Mouse (Mus musculus): ENCODE measurements around the gene Ankrd23. TPM values are rescaled to one million over a fixed set of nuclear protein-coding genes. Genes with fewer than 3 reads are reported as not detected.

Gene Ankrd23
- polyA plus RNA-seq, 1 experiment from 2014 or later, result 19.0 TPM

GRCm38 (mm10) chr1:36539186-36539585 is 2.5 kb upstream of the Ankrd23 start, which contains the start of gene Gm42417:
Gene Gm42417, minus strand, starts transcription at chr1:36539429.
- Histone ChIP-seq H3K36me3 (peaks cover 37% of the 10 kb centered on the region), H3K4me3 (replicated peaks) (no peak within 1 kb of the TSS), H3K27ac (no peak within 1 kb of the TSS), H3K9me3 (no peaks in the 10 kb centered on the region), H3K27me3 (no peaks in the 10 kb centered on the region), H3K4me2 (replicated peaks) (no peak within 1 kb of the TSS), H3K4me1 (replicated peaks) (peaks cover 4% of the 10 kb centered on the region; the same call in 1 of the 2 replicates), H3K9ac (replicated peaks) (peak within 1 kb of the TSS; percentile 10; the same call in 1 of the 2 replicates)
- no peak for ATAC-seq
- 71% methylated on average over 9 of the region's 9 CpGs for WGBS

- Histone ChIP-seq H3K4me1 (replicated peaks) (peaks cover 4% of the 10 kb centered on the region; the same call in 1 of the 2 replicates), H3K4me3 (replicated peaks) (no peak overlapping the region), H3K27me3 (no peaks in the 10 kb centered on the region), H3K9ac (replicated peaks) (no peak overlapping the region), H3K4me2 (replicated peaks) (no peak overlapping the region), H3K36me3 (peaks cover 37% of the 10 kb centered on the region), H3K27ac (no peak overlapping the region), H3K9me3 (no peaks in the 10 kb centered on the region)
- ATAC-seq, result no peak
- WGBS, result 80% methylated on average over 4 of the region's 4 CpGs
These were observed 2.0 kb upstream of the Ankrd23 start for GRCm38 (mm10) chr1:36538727-36539126.

GRCm38 (mm10) chr1:36536397-36536728 is 320 bp downstream of the Ankrd23 start:
- WGBS, result 84% methylated on average over 8 of the region's 8 CpGs
- no peak overlapping the region for H3K27ac ChIP-seq
- H3K4me3 ChIP-seq (replicated peaks), result no peak overlapping the region

GRCm38 (mm10) chr1:36535477-36536396 is 946 bp downstream of the Ankrd23 start:
- Histone ChIP-seq H3K4me2 (replicated peaks) (no peak overlapping the region), H3K9me3 (no peaks in the 10 kb centered on the region), H3K36me3 (peaks cover 20% of the 10 kb centered on the region), H3K27ac (no peak overlapping the region), H3K4me1 (replicated peaks) (0 out of 2 replicates have a peak, but pooled peaks cover 4% of the 10 kb centered on the region), H3K4me3 (replicated peaks) (no peak overlapping the region), H3K27me3 (no peaks in the 10 kb centered on the region), H3K9ac (replicated peaks) (no peak overlapping the region)
- 90% methylated on average over 11 of the region's 11 CpGs for WGBS
- ATAC-seq, result no peak

More at GRCm38 (mm10) chr1:36536397-36536728, 320 bp downstream of the Ankrd23 start:
- Histone ChIP-seq H3K9me3 (no peaks in the 10 kb centered on the region), H3K4me2 (replicated peaks) (no peak overlapping the region), H3K9ac (replicated peaks) (no peak overlapping the region), H3K27me3 (no peaks in the 10 kb centered on the region), H3K4me1 (replicated peaks) (0 out of 2 replicates have a peak, but pooled peaks cover 4% of the 10 kb centered on the region), H3K36me3 (peaks cover 23% of the 10 kb centered on the region)
- ATAC-seq, result no peak

GRCm38 (mm10) chr1:36534595-36535058 is 2.1 kb downstream of the Ankrd23 start:
- ATAC-seq, result no peak
- Histone ChIP-seq H3K36me3 (peaks cover 15% of the 10 kb centered on the region), H3K9me3 (no peaks in the 10 kb centered on the region), H3K4me2 (replicated peaks) (no peak overlapping the region), H3K9ac (replicated peaks) (no peak overlapping the region), H3K4me3 (replicated peaks) (no peak overlapping the region), H3K27me3 (no peaks in the 10 kb centered on the region), H3K4me1 (replicated peaks) (0 out of 2 replicates have a peak, but pooled peaks cover 7% of the 10 kb centered on the region), H3K27ac (no peak overlapping the region)
- WGBS, result 89% methylated on average over 6 of the region's 6 CpGs

GRCm38 (mm10) chr1:36533546-36533945 is 3.1 kb downstream of the Ankrd23 start:
- Histone ChIP-seq H3K27ac (no peak overlapping the region), H3K4me2 (replicated peaks) (no peak overlapping the region), H3K36me3 (peaks cover 8% of the 10 kb centered on the region; the same call in 1 of the 2 replicates), H3K9ac (replicated peaks) (no peak overlapping the region), H3K4me1 (replicated peaks) (peaks cover 8% of the 10 kb centered on the region; the same call in 1 of the 2 replicates), H3K27me3 (no peaks in the 10 kb centered on the region), H3K4me3 (replicated peaks) (no peak overlapping the region), H3K9me3 (no peaks in the 10 kb centered on the region)
- WGBS, result 83% methylated on average over 6 of the region's 6 CpGs
- no peak for ATAC-seq

- H3K27me3 ChIP-seq, result no peaks in the 10 kb centered on the region
- no peak overlapping the region for H3K27ac ChIP-seq
- peaks cover 3% of the 10 kb centered on the region; the same call in 1 of the 2 replicates for H3K36me3 ChIP-seq
- no peak overlapping the region for H3K4me2 ChIP-seq (replicated peaks)
- no peaks in the 10 kb centered on the region for H3K9me3 ChIP-seq
- no peak overlapping the region for H3K9ac ChIP-seq (replicated peaks)
- no peak for ATAC-seq
- peaks cover 17% of the 10 kb centered on the region for H3K4me1 ChIP-seq (replicated peaks)
- WGBS, result 94% methylated on average over 12 of the region's 12 CpGs
- no peak overlapping the region for H3K4me3 ChIP-seq (replicated peaks)
These were observed 5.2 kb downstream of the Ankrd23 start for GRCm38 (mm10) chr1:36531461-36531860.

- 92% methylated on average over 7 of the region's 7 CpGs for WGBS
- Histone ChIP-seq H3K27ac (no peak overlapping the region), H3K36me3 (peaks cover 7% of the 10 kb centered on the region), H3K4me2 (replicated peaks) (no peak overlapping the region), H3K27me3 (no peaks in the 10 kb centered on the region), H3K9me3 (no peaks in the 10 kb centered on the region), H3K9ac (replicated peaks) (no peak overlapping the region), H3K4me1 (replicated peaks) (peaks cover 17% of the 10 kb centered on the region), H3K4me3 (replicated peaks) (no peak overlapping the region)
- ATAC-seq, result no peak
These were observed 5.7 kb downstream of the Ankrd23 start for GRCm38 (mm10) chr1:36530962-36531361.

GRCm38 (mm10) chr1:36530485-36530884 is 6.2 kb downstream of the Ankrd23 start:
- H3K27ac ChIP-seq, result no peak overlapping the region
- WGBS, result 86% methylated on average over 8 of the region's 8 CpGs
- no peaks in the 10 kb centered on the region for H3K9me3 ChIP-seq
- ATAC-seq, result no peak
- peaks cover 12% of the 10 kb centered on the region for H3K36me3 ChIP-seq
- H3K9ac ChIP-seq (replicated peaks), result no peak overlapping the region
- peaks cover 17% of the 10 kb centered on the region for H3K4me1 ChIP-seq (replicated peaks)
- H3K27me3 ChIP-seq, result no peaks in the 10 kb centered on the region
- no peak overlapping the region for H3K4me3 ChIP-seq (replicated peaks)
- H3K4me2 ChIP-seq (replicated peaks), result no peak overlapping the region

GRCm38 (mm10) chr1:36529875-36530274 is 6.8 kb downstream of the Ankrd23 start:
- 92% methylated on average over 4 of the region's 4 CpGs for WGBS
- Histone ChIP-seq H3K27ac (no peak overlapping the region), H3K4me3 (replicated peaks) (no peak overlapping the region), H3K4me2 (replicated peaks) (no peak overlapping the region), H3K27me3 (no peaks in the 10 kb centered on the region), H3K4me1 (replicated peaks) (peaks cover 17% of the 10 kb centered on the region), H3K9me3 (no peaks in the 10 kb centered on the region), H3K36me3 (peaks cover 18% of the 10 kb centered on the region), H3K9ac (replicated peaks) (no peak overlapping the region)
- ATAC-seq, result no peak

- H3K4me3 ChIP-seq (replicated peaks), result no peak overlapping the region
- no peak overlapping the region for H3K9ac ChIP-seq (replicated peaks)
- H3K27ac ChIP-seq, result no peak overlapping the region
- H3K9me3 ChIP-seq, result no peaks in the 10 kb centered on the region
- no peak for ATAC-seq
- WGBS, result 97% methylated on average over 4 of the region's 4 CpGs
- H3K4me2 ChIP-seq (replicated peaks), result no peak overlapping the region
- peaks cover 17% of the 10 kb centered on the region for H3K4me1 ChIP-seq (replicated peaks)
- peaks cover 24% of the 10 kb centered on the region for H3K36me3 ChIP-seq
- no peaks in the 10 kb centered on the region for H3K27me3 ChIP-seq
These were observed 7.4 kb downstream of the Ankrd23 start for GRCm38 (mm10) chr1:36529274-36529673.

GRCm38 (mm10) chr1:36528351-36528750 is 8.3 kb downstream of the Ankrd23 start:
- no peaks in the 10 kb centered on the region for H3K9me3 ChIP-seq
- ATAC-seq, result peak; percentile 66
- H3K9ac ChIP-seq (replicated peaks), result no peak overlapping the region
- H3K36me3 ChIP-seq, result peaks cover 33% of the 10 kb centered on the region
- H3K4me2 ChIP-seq (replicated peaks), result no peak overlapping the region
- no peaks in the 10 kb centered on the region for H3K27me3 ChIP-seq
- peaks cover 17% of the 10 kb centered on the region for H3K4me1 ChIP-seq (replicated peaks)
- peak overlapping the region; percentile 80 for H3K27ac ChIP-seq
- 0% methylated on average over 1 of the region's 1 CpGs for WGBS
- no peak overlapping the region for H3K4me3 ChIP-seq (replicated peaks)
